Mouse (Mus musculus): Measurements from ENCODE around the gene Med27. TPM values are rescaled to one million over a fixed set of nuclear protein-coding genes. Genes with fewer than 3 reads are reported as not detected.

Gene Med27
- polyA plus RNA-seq, 1 experiment = 49.8 TPM

- H3K36me3 ChIP-seq (ENCODE audit: control insufficient read depth, insufficient read depth) = no peaks in the 10 kb centered on the region
- no peak overlapping the region for H3K4me3 ChIP-seq (ENCODE audit: insufficient read depth, poor library complexity, severe bottlenecking)
- H3K27me3 ChIP-seq (ENCODE audit: control insufficient read depth, insufficient read depth, insufficient read length) = no peaks in the 10 kb centered on the region
- TF ChIP-seq MYOG (IDR thresholded peaks at IDR 0.05; ENCODE audit: control insufficient read depth, extremely low read depth, insufficient read length) (no peak), USF1 (IDR thresholded peaks at IDR 0.05; ENCODE audit: low read depth) (no peak), CTCF (IDR thresholded peaks at IDR 0.05; ENCODE audit: control insufficient read depth, insufficient read depth, insufficient read length) (no peak), MYOD1 (IDR thresholded peaks at IDR 0.05; ENCODE audit: control insufficient read depth, insufficient read length, low read depth) (no peak), CEBPB (IDR thresholded peaks at IDR 0.05; ENCODE audit: low read depth) (no peak), MAX (IDR thresholded peaks at IDR 0.05) (no peak), FOSL1 (IDR thresholded peaks at IDR 0.05; ENCODE audit: insufficient read depth, low read length, poor library complexity, severe bottlenecking) (no peak)
- H3K79me3 ChIP-seq (ENCODE audit: low read depth) = no peaks in the 10 kb centered on the region
- no peak overlapping the region for H3ac ChIP-seq (ENCODE audit: control insufficient read depth, insufficient read length, low read depth)
- H3K79me2 ChIP-seq (ENCODE audit: control insufficient read depth, insufficient read depth) = peaks cover 12% of the 10 kb centered on the region
Observed at GRCm38 (mm10) chr2:29402550-29403076, 56.0 kb downstream of the Med27 start.

DNA sequence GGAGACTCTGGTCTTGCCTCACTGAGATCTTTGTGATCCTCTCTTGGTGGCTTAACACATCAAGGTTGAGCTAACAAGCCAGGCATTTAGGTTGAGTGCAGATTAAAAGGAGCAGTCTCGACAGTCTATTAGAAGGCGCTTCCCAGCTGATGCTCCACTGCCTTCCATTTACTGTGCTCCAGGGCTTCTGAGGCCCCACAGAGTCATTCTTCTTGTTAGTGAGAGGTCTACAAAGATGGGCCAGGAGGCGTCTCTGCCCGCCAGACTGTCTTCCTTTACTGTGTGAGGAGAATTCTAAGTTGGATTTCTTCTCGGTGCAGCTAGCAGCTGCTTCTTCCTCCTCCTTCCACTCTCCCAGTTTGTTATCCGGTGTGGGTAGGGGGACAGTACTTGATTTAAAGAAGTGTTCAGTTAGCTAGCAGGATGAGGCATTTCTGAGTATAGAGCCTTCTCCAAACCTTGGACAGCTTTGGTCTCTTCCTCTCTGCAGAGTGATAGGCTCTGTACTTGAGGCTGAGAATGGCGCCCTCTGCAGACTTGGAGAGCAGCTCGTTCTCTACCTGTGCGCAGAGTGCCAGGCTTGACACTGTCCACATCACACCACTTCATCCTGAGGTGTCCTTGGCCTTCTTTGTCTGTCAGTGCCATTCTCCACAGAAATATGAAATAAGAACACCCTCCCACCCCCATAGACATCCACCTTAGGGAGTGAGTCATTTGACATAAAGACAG, 57.3 kb downstream of the Med27 start:
- Histone ChIP-seq H3ac (ENCODE audit: control insufficient read depth, insufficient read length, low read depth) (no peak overlapping the region), H3K27me3 (ENCODE audit: control insufficient read depth, insufficient read depth, insufficient read length) (no peaks in the 10 kb centered on the region), H3K36me3 (ENCODE audit: control insufficient read depth, insufficient read depth) (no peaks in the 10 kb centered on the region), H3K4me3 (ENCODE audit: insufficient read depth, poor library complexity, severe bottlenecking) (no peak overlapping the region), H3K79me2 (ENCODE audit: control insufficient read depth, insufficient read depth) (peaks cover 8% of the 10 kb centered on the region), H3K79me3 (ENCODE audit: low read depth) (no peaks in the 10 kb centered on the region)
- TF ChIP-seq USF1 (IDR thresholded peaks at IDR 0.05; ENCODE audit: low read depth) (no peak), FOSL1 (IDR thresholded peaks at IDR 0.05; ENCODE audit: insufficient read depth, low read length, poor library complexity, severe bottlenecking) (no peak), CTCF (IDR thresholded peaks at IDR 0.05; ENCODE audit: control insufficient read depth, insufficient read depth, insufficient read length) (no peak)

DNA sequence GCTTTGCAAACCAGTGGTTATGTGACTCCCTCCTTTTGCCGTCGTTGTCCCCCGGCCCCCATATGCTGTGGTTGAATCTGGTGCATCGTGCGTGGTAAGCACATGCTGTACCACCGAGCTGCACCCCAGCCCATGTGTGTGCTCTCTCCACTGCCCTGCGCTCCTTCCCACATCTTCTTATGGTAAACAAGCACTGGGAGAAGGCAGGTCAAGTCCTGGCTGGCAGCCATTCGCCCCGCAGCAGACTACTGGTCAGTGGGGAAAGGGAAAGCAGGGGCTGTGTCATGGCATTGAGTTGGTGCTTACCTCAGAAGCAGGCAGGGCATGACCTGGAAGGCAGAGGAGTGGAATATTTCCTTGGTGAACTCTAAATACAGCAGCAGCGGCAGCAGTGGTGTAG, 58.3 kb downstream of the Med27 start:
- Histone ChIP-seq H3K27me3 (ENCODE audit: control insufficient read depth, insufficient read depth, insufficient read length) (no peaks in the 10 kb centered on the region), H3K79me3 (ENCODE audit: low read depth) (no peaks in the 10 kb centered on the region), H3ac (ENCODE audit: control insufficient read depth, insufficient read length, low read depth) (no peak overlapping the region), H3K36me3 (ENCODE audit: control insufficient read depth, insufficient read depth) (no peaks in the 10 kb centered on the region), H3K79me2 (ENCODE audit: control insufficient read depth, insufficient read depth) (peaks cover 8% of the 10 kb centered on the region), H3K4me3 (ENCODE audit: insufficient read depth, poor library complexity, severe bottlenecking) (no peak overlapping the region)
- no peak for TF ChIP-seq CTCF (IDR thresholded peaks at IDR 0.05; ENCODE audit: control insufficient read depth, insufficient read depth, insufficient read length)
- no peak for TF ChIP-seq MYOG (IDR thresholded peaks at IDR 0.05; ENCODE audit: control insufficient read depth, extremely low read depth, insufficient read length)
- no peak for TF ChIP-seq USF1 (IDR thresholded peaks at IDR 0.05; ENCODE audit: low read depth)
- TF ChIP-seq MYOD1 (IDR thresholded peaks at IDR 0.05; ENCODE audit: control insufficient read depth, insufficient read length, low read depth) = no peak
- no peak for TF ChIP-seq MAX (IDR thresholded peaks at IDR 0.05)
- no peak for TF ChIP-seq CEBPB (IDR thresholded peaks at IDR 0.05; ENCODE audit: low read depth)
- no peak for TF ChIP-seq FOSL1 (IDR thresholded peaks at IDR 0.05; ENCODE audit: insufficient read depth, low read length, poor library complexity, severe bottlenecking)

DNA sequence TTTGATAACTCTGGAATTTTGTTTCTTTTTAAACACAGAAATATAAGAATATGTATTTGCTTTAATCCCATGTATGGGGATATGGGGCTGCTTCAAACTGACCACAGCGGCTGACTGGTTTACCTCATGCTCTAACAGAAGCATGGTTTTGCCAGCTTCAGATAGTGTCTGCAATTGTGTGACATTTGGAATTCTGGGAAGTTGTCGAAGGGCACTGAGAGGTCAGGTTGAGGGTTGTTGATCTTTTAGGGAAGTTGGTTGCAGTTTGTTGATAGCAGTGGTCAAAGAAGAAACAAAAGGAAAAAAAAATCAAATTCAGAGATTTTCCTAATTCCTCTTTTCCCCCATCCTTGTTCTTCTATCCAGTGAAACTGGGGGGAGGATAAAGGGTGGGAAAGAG, 59.2 kb downstream of the Med27 start:
- Histone ChIP-seq H3K36me3 (ENCODE audit: control insufficient read depth, insufficient read depth) (no peaks in the 10 kb centered on the region), H3K79me2 (ENCODE audit: control insufficient read depth, insufficient read depth) (peaks cover 8% of the 10 kb centered on the region), H3ac (ENCODE audit: control insufficient read depth, insufficient read length, low read depth) (no peak overlapping the region), H3K79me3 (ENCODE audit: low read depth) (no peaks in the 10 kb centered on the region), H3K27me3 (ENCODE audit: control insufficient read depth, insufficient read depth, insufficient read length) (no peaks in the 10 kb centered on the region), H3K4me3 (ENCODE audit: insufficient read depth, poor library complexity, severe bottlenecking) (no peak overlapping the region)
- TF ChIP-seq USF1 (IDR thresholded peaks at IDR 0.05; ENCODE audit: low read depth) = no peak
- TF ChIP-seq CTCF (IDR thresholded peaks at IDR 0.05; ENCODE audit: control insufficient read depth, insufficient read depth, insufficient read length) = no peak
- no peak for TF ChIP-seq CEBPB (IDR thresholded peaks at IDR 0.05; ENCODE audit: low read depth)
- no peak for TF ChIP-seq MYOG (IDR thresholded peaks at IDR 0.05; ENCODE audit: control insufficient read depth, extremely low read depth, insufficient read length)
- TF ChIP-seq MYOD1 (IDR thresholded peaks at IDR 0.05; ENCODE audit: control insufficient read depth, insufficient read length, low read depth) = no peak
- no peak for TF ChIP-seq MAX (IDR thresholded peaks at IDR 0.05)
- no peak for TF ChIP-seq FOSL1 (IDR thresholded peaks at IDR 0.05; ENCODE audit: insufficient read depth, low read length, poor library complexity, severe bottlenecking)

GRCm38 (mm10) chr2:29407350-29407749, 60.7 kb downstream of the Med27 start:
- no peak overlapping the region for H3ac ChIP-seq (ENCODE audit: control insufficient read depth, insufficient read length, low read depth)
- H3K36me3 ChIP-seq (ENCODE audit: control insufficient read depth, insufficient read depth) = no peaks in the 10 kb centered on the region
- peaks cover 3% of the 10 kb centered on the region for H3K79me2 ChIP-seq (ENCODE audit: control insufficient read depth, insufficient read depth)
- no peak overlapping the region for H3K4me3 ChIP-seq (ENCODE audit: insufficient read depth, poor library complexity, severe bottlenecking)
- H3K79me3 ChIP-seq (ENCODE audit: low read depth) = no peaks in the 10 kb centered on the region
- no peaks in the 10 kb centered on the region for H3K27me3 ChIP-seq (ENCODE audit: control insufficient read depth, insufficient read depth, insufficient read length)
- TF ChIP-seq MYOG (IDR thresholded peaks at IDR 0.05; ENCODE audit: control insufficient read depth, extremely low read depth, insufficient read length) (no peak), CTCF (IDR thresholded peaks at IDR 0.05; ENCODE audit: control insufficient read depth, insufficient read depth, insufficient read length) (no peak)

DNA sequence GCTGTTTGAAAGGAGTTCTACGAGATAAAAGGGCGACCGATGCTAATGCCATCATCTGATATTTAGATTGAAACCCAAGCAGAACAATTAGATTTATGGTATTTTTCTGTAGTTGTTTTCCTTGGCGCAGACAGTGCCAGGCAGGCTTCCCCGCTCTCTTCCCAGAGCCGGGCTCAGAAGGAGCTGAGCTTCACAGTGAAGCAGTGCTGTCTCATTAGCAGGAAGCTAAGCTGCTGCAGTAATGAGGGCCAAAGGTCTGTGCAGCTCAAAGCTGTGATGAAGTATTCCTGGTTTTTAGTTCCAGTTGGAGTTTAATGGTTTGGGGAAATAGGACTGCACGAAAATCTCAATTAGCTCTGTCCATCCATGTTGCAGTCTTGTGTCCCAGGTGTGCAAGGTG, 61.1 kb downstream of the Med27 start:
- Histone ChIP-seq H3K27me3 (ENCODE audit: control insufficient read depth, insufficient read depth, insufficient read length) (no peaks in the 10 kb centered on the region), H3K4me3 (ENCODE audit: insufficient read depth, poor library complexity, severe bottlenecking) (no peak overlapping the region), H3ac (ENCODE audit: control insufficient read depth, insufficient read length, low read depth) (no peak overlapping the region), H3K79me3 (ENCODE audit: low read depth) (no peaks in the 10 kb centered on the region), H3K36me3 (ENCODE audit: control insufficient read depth, insufficient read depth) (no peaks in the 10 kb centered on the region), H3K79me2 (ENCODE audit: control insufficient read depth, insufficient read depth) (no peaks in the 10 kb centered on the region)
- TF ChIP-seq MYOG (IDR thresholded peaks at IDR 0.05; ENCODE audit: control insufficient read depth, extremely low read depth, insufficient read length) = no peak
- no peak for TF ChIP-seq CEBPB (IDR thresholded peaks at IDR 0.05; ENCODE audit: low read depth)
